Mouse (Mus musculus) heart, adult 18-20 months (tissue): Measurements from ENCODE around the gene Mrgpra2a. TPM values are rescaled to one million over a fixed set of nuclear protein-coding genes. Genes with fewer than 3 reads are reported as not detected.
"Not testable (repeated sequence)": the region's sequence is repeated elsewhere in the genome, so short reads cannot be mapped to it uniquely, and the experiment has no call there.

Experiments
- DNase-seq, 2 experiments: peaks; one replicate each; pipeline ENCODE4 v3.0.0; 2021 to 2022; ENCODE audit warnings: mixed read lengths in 1 of 2
- long read RNA-seq, 2 experiments: library from polyadenylated mRNA; stranded (forward); transcript quantifications; one replicate each; pipeline ENCODE4 v2.0.0; 2021
- total RNA-seq, 2 experiments: library from RNA; stranded (reverse); gene quantifications; 2 replicates each; pipeline ENCODE4 v1.2.3; 2021

The Mrgpra2a gene
- not detected for total RNA-seq
- long read RNA-seq, experiment 1, result 0 reads
- long read RNA-seq, experiment 2, result 0 reads

- not testable (repeated sequence) for DNase-seq
These were observed at the start of gene Mrgpra2a for GRCm38 (mm10) chr7:47452015-47452414. TSS of gene Mrgpra2a (minus strand) at chr7:47452139.

- not testable (repeated sequence) for DNase-seq
These were observed 39.3 kb upstream of the Mrgpra2a start for GRCm38 (mm10) chr7:47491266-47491665.

GRCm38 (mm10) chr7:47489438-47489837 lies 37.5 kb upstream of the Mrgpra2a start:
- DNase-seq, result not testable (repeated sequence)

GRCm38 (mm10) chr7:47483181-47483580 lies 31.2 kb upstream of the Mrgpra2a start:
- DNase-seq, result not testable (repeated sequence)

GRCm38 (mm10) chr7:47473904-47474303 lies 22.0 kb upstream of the Mrgpra2a start:
- DNase-seq, result not testable (repeated sequence)

GRCm38 (mm10) chr7:47465278-47465981 lies 13.5 kb upstream of the Mrgpra2a start:
- DNase-seq, result not testable (repeated sequence)

GRCm38 (mm10) chr7:47445729-47446128 lies 6.2 kb downstream of the Mrgpra2a start:
- DNase-seq, result not testable (repeated sequence)

- DNase-seq, result not testable (repeated sequence)
These were observed 15.5 kb downstream of the Mrgpra2a start for GRCm38 (mm10) chr7:47436463-47436862.

GRCm38 (mm10) chr7:47427815-47428508 lies 24.0 kb downstream of the Mrgpra2a start:
- not testable (repeated sequence) for DNase-seq

GRCm38 (mm10) chr7:47410602-47411001 lies 41.3 kb downstream of the Mrgpra2a start:
- DNase-seq, result no peak

- DNase-seq, result no peak
These were observed 42.4 kb downstream of the Mrgpra2a start for GRCm38 (mm10) chr7:47409545-47409944.

GRCm38 (mm10) chr7:47401125-47401524 lies 50.8 kb downstream of the Mrgpra2a start:
- DNase-seq, result no peak

Other genes with a start within 250 kb of the Mrgpra2a start
- gene Mrgpra6, start 247.2 kb downstream of the Mrgpra2a start, total RNA-seq, result not detected
- not detected for gene Mrgpra9, start 199.3 kb downstream of the Mrgpra2a start, total RNA-seq
- not detected for gene Mrgpra1, start 97.9 kb downstream of the Mrgpra2a start, total RNA-seq
- gene Mrgpra2b, start 76.7 kb upstream of the Mrgpra2a start, total RNA-seq, result not detected
- gene Mrgpra3, start 149.2 kb upstream of the Mrgpra2a start, total RNA-seq, result not detected